Mouse (Mus musculus) T-helper 2 cell (primary cell): ENCODE results near the gene Fkbp10.

Experiments used
- in situ Hi-C: fragments of 300-600 bp; cut with MboI, MseI; formaldehyde crosslinking; loops from one replicate; pipeline ENCODE4 v1.15.1; 2025; ENCODE audit warnings: high pct_unique_total_duplicates

Gene Fkbp10

GRCm38 (mm10) chr11:100394353-100395074 lies 21.0 kb upstream of the Fkbp10 start:
- in situ Hi-C loops: no loop called here

GRCm38 (mm10) chr11:100395200-100395599 lies 20.3 kb upstream of the Fkbp10 start:
- in situ Hi-C loops: no loop called here

GRCm38 (mm10) chr11:100395861-100396631 lies 19.5 kb upstream of the Fkbp10 start:
- in situ Hi-C loops: no loop called here

GRCm38 (mm10) chr11:100396886-100397599 lies 18.5 kb upstream of the Fkbp10 start:
- in situ Hi-C loops: no loop called here

- in situ Hi-C loops: no loop called here
Measured at GRCm38 (mm10) chr11:100397600-100398389, 17.7 kb upstream of the Fkbp10 start, which contains the start of gene Jup. Gene Jup, minus strand, starts transcription at chr11:100397763.

- in situ Hi-C loops: no loop called here
Measured at GRCm38 (mm10) chr11:100398517-100398916, 17.0 kb upstream of the Fkbp10 start.

- in situ Hi-C loops: no loop called here
Measured at GRCm38 (mm10) chr11:100399320-100399719, 16.2 kb upstream of the Fkbp10 start.

GRCm38 (mm10) chr11:100399727-100400538 lies 15.6 kb upstream of the Fkbp10 start:
- in situ Hi-C loops: no loop called here

- in situ Hi-C loops: no loop called here
Measured at GRCm38 (mm10) chr11:100400842-100401241, 14.7 kb upstream of the Fkbp10 start.

GRCm38 (mm10) chr11:100402240-100402639 lies 13.3 kb upstream of the Fkbp10 start:
- in situ Hi-C loops: no loop called here

GRCm38 (mm10) chr11:100402682-100403081 lies 12.8 kb upstream of the Fkbp10 start:
- in situ Hi-C loops: no loop called here

GRCm38 (mm10) chr11:100403445-100404134 lies 11.9 kb upstream of the Fkbp10 start:
- in situ Hi-C loops: no loop called here

- in situ Hi-C loops: loop anchor here (5.0 kb wide), 1 partner anchor 37 kb away; no protein-coding TSS in a partner anchor
Measured at GRCm38 (mm10) chr11:100404456-100405074, 10.9 kb upstream of the Fkbp10 start.

- in situ Hi-C loops: loop anchor here (5.0 kb wide), 1 partner anchor 39 kb away; no protein-coding TSS in a partner anchor
Measured at GRCm38 (mm10) chr11:100406273-100406672, 9.2 kb upstream of the Fkbp10 start.

- in situ Hi-C loops: loop anchor here (5.0 kb wide), 1 partner anchor 40 kb away; no protein-coding TSS in a partner anchor
Measured at GRCm38 (mm10) chr11:100406995-100407705, 8.3 kb upstream of the Fkbp10 start.

GRCm38 (mm10) chr11:100408076-100408834 lies 7.2 kb upstream of the Fkbp10 start:
- in situ Hi-C loops: loop anchor here (5.0 kb wide), 1 partner anchor 41 kb away; no protein-coding TSS in a partner anchor

- in situ Hi-C loops: loop anchor here (5.0 kb wide), 1 partner anchor 42 kb away; no protein-coding TSS in a partner anchor
Measured at GRCm38 (mm10) chr11:100408835-100409462, 6.5 kb upstream of the Fkbp10 start.
